11 mouse cellular contexts compared by ENCODE assay signal in the genomic region with DNA sequence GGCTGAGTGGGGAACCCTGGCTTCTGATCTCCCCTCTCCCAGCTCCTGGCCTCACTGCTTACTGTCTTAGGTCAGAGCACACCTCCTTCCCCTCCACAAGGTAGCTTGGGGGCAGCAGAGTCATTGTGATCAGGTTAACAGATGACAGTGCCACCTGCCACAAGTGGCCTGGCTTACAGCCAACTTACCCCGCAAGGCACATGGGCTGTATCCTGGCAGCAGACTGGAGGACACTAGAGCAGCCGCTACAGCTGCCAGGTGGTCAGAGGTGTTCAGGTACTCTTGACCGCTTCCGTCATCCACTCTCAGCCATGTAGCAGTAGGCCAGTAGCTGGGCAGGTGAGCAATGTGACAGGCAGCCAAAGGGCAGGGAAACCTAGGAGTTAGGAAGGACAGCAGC. TPM values are rescaled to one million over a fixed set of nuclear protein-coding genes. Genes with fewer than 3 reads are reported as not detected.
DNase-seq lines count a peak whose midpoint lies in the region; ATAC-seq and TF ChIP-seq lines count a peak whose summit lies in the region.
"Had no signal": no experiment of that assay in that cellular context is flagged by ENCODE, and none has a peak within 500 bp of the region (broad histone marks: within the 10 kb centered on the region; RNA-seq: fewer than 3 reads in every experiment).

No protein-coding gene starts in this region.

- peak overlapping the region; percentile 10; the same call in 1 of the 2 replicates for H3K27ac ChIP-seq in kidney, embryonic 15.5 days
- no peak overlapping the region; the same call in 1 of the 2 replicates for H3K27ac ChIP-seq in midbrain, embryonic 10.5 days (replicated peaks)
- H3K27ac ChIP-seq in left cerebral cortex, adult 2 months = no peak overlapping the region
- H3K27ac ChIP-seq: embryonic facial prominence, embryonic 15.5 days; liver, embryonic 13.5 days had no signal

- no peak for ATAC-seq in kidney, embryonic 15.5 days (replicated peaks; ENCODE audit: low FRiP score)
- peak; percentile 41; the same call in 1 of the 2 replicates for ATAC-seq in monocyte, adult 5-6 weeks (replicated peaks; ENCODE audit: insufficient number of reproducible peaks, low FRiP score, low TSS enrichment, poor library complexity, severe bottlenecking)
- ATAC-seq: inflammation-experienced regulatory T-cells, adult 6 months had no signal

- peaks cover 90% of the 10 kb centered on the region for H3K4me1 ChIP-seq in kidney, embryonic 15.5 days
- peaks cover 63% of the 10 kb centered on the region for H3K4me1 ChIP-seq in midbrain, embryonic 10.5 days

- DNase-seq in kidney, postnatal 14 days = no peak
- DNase-seq in brain, adult 2 months (ENCODE audit: low read depth, low spot score) = peak; percentile 62
- DNase-seq in cerebellum, postnatal 14 days = peak; percentile 68 to 77
- DNase-seq in midbrain, embryonic 10.5 days (ENCODE audit: low spot score) = no peak
- DNase-seq in embryo, embryonic 9.5 days (ENCODE audit: extremely low spot score) = no peak
- no peak for DNase-seq in left cerebral cortex, adult 2 months (ENCODE audit: extremely low spot score in 1 of 2, low spot score in 2 of 2)
- DNase-seq: liver, embryonic 13.5 days had no signal

- no peak overlapping the region for H3K4me3 ChIP-seq in kidney, embryonic 15.5 days (replicated peaks)
- no peak overlapping the region for H3K4me3 ChIP-seq in midbrain, embryonic 10.5 days
- no peak overlapping the region for H3K4me3 ChIP-seq in left cerebral cortex, adult 2 months
- H3K4me3 ChIP-seq: embryonic facial prominence, embryonic 15.5 days; liver, embryonic 13.5 days had no signal

- 84% methylated on average over 4 of the region's 4 CpGs for WGBS in kidney, embryonic 15.5 days
- WGBS in midbrain, embryonic 10.5 days = 92% methylated on average over 4 of the region's 4 CpGs

- no peak for TF ChIP-seq CTCF in left cerebral cortex, adult 2 months (IDR thresholded peaks at IDR 0.05)

- intact Hi-C loops in left cerebral cortex, adult 2 months (cut with DNase I) = loop anchor here (5.0 kb wide), 2 partner anchors 56 to 204 kb away; partner anchors contain the start of gene Brd7

- H3K9ac ChIP-seq in kidney, embryonic 15.5 days = no peak overlapping the region
- H3K9ac ChIP-seq: embryonic facial prominence, embryonic 15.5 days; liver, embryonic 13.5 days had no signal

- no peaks in the 10 kb centered on the region; the same call in 1 of the 2 replicates for H3K36me3 ChIP-seq in kidney, embryonic 15.5 days
- 0 out of 2 replicates have a peak, but pooled peaks cover 9% of the 10 kb centered on the region for H3K36me3 ChIP-seq in midbrain, embryonic 10.5 days
- H3K36me3 ChIP-seq: embryonic facial prominence, embryonic 15.5 days; liver, embryonic 13.5 days had no signal

- H3K9me3 ChIP-seq in kidney, embryonic 15.5 days (replicated peaks) = no peaks in the 10 kb centered on the region
- H3K9me3 ChIP-seq in midbrain, embryonic 10.5 days (replicated peaks) = no peaks in the 10 kb centered on the region
- H3K9me3 ChIP-seq: embryonic facial prominence, embryonic 15.5 days; liver, embryonic 13.5 days had no signal

- H3K27me3 ChIP-seq in kidney, embryonic 15.5 days = no peaks in the 10 kb centered on the region
- no peaks in the 10 kb centered on the region for H3K27me3 ChIP-seq in midbrain, embryonic 10.5 days (ENCODE audit: low read depth, poor library complexity, severe bottlenecking)
- H3K27me3 ChIP-seq: embryonic facial prominence, embryonic 15.5 days; liver, embryonic 13.5 days had no signal

- H3K4me2 ChIP-seq in kidney, embryonic 15.5 days = no peak overlapping the region
- H3K4me2 ChIP-seq: embryonic facial prominence, embryonic 15.5 days; liver, embryonic 13.5 days had no signal

RNA-seq across cellular contexts. Expression of gene Nkd1, which starts 45.0 kb away (rescaled TPM):
- polyA plus RNA-seq in kidney, embryonic 15.5 days (2015; fragmentation: Nextera tagmentation; extraction: Ambion mirVana) = 60.0 and 68.1 TPM in 2 replicates
- total RNA-seq in monocyte, adult 5-6 weeks (2017) = 0.85 to 1.2 TPM in 2 of 3 replicates, not detected in the other
- polyA plus RNA-seq in midbrain, embryonic 10.5 days (2016; fragmentation: Nextera tagmentation; extraction: Ambion mirVana) = 72.3 and 80.1 TPM in 2 replicates
- 10 to 100 TPM; 13.7 to 14.1 TPM for total RNA-seq in left cerebral cortex, adult 2 months (2021)
- polyA plus RNA-seq: inflammation-experienced regulatory T-cells, adult 6 months had no signal

Comparison
In these comparisons a context has a peak if more than half of its experiments do, and no peak if none do; other contexts are left out.
1. DNase-seq: peak in brain, adult 2 months (single experiment) and cerebellum, postnatal 14 days (2 of 2); none in kidney, postnatal 14 days (single experiment), midbrain, embryonic 10.5 days (single experiment), embryo, embryonic 9.5 days (single experiment) and left cerebral cortex, adult 2 months (0 of 2).